Mouse (Mus musculus) E14TG2a.4 (cell line): ENCODE measurements around the gene Olfr975.
"Not testable (repeated sequence)": the region's sequence is repeated elsewhere in the genome, so short reads cannot be mapped to it uniquely, and the experiment has no call there.

Experiments
- CTCF ChIP-seq: conservative IDR thresholded peaks from 2 replicates; pipeline ENCODE4 v1.5.1; 2014; ENCODE audit warnings: low read length
- NANOG ChIP-seq: IDR thresholded peaks from 2 replicates; pipeline ENCODE4 v1.6.1; 2014; ENCODE audit warnings: borderline replicate concordance, low read length, mixed read lengths
- POU5F1 ChIP-seq: IDR thresholded peaks from 2 replicates; pipeline ENCODE4 v1.6.1; 2014; ENCODE audit warnings: low read length, borderline replicate concordance

GRCm38 (mm10) chr9:39976581-39977145, 24.8 kb upstream of the Olfr975 start:
- TF ChIP-seq CTCF, POU5F1: not testable (repeated sequence)
- TF ChIP-seq NANOG, result peak; percentile 51; the same call in 1 of the 2 replicates
